Mouse (Mus musculus) liver, postnatal 0 days (tissue): ENCODE data around the gene Gm20388.

Source experiments
- CTCF ChIP-seq: sonication (generic); IDR thresholded peaks from 2 replicates; pipeline ENCODE4 v1.5.1; 2016; ENCODE audit warnings: antibody characterized with exemption, low read depth
- EP300 ChIP-seq: IDR thresholded peaks from 2 replicates; pipeline ENCODE4 v1.6.1; 2016; ENCODE audit warnings: antibody characterized with exemption, low read depth, mild to moderate bottlenecking

- TF ChIP-seq EP300 (no peak), CTCF (no peak)
Observed at GRCm38 (mm10) chr8:123671454-123671853, 3760.8 kb downstream of the Gm20388 start.
